Mouse (Mus musculus) midbrain, embryonic 10.5 days (tissue): Measurements from ENCODE around the gene Prkd2. TPM values are rescaled to one million over a fixed set of nuclear protein-coding genes. Genes with fewer than 3 reads are reported as not detected.
A peak's percentile ranks its signal among the peaks of the same experiment; 100 is the strongest.

Source experiments
- DNase-seq: peaks from one replicate; pipeline ENCODE4 v3.0.0-alpha.2; 2017; ENCODE audit warnings: low spot score
- H3K27ac ChIP-seq: fragments of 300-500 bp; sonication (generic); replicated peaks from 2 replicates; pipeline ENCODE4 v1.5.1; 2016; ENCODE audit warnings: mild to moderate bottlenecking
- H3K27me3 ChIP-seq: fragments of 300-500 bp; sonication (generic); 2 replicates; pipeline ENCODE4 v1.6.1; 2016; ENCODE audit warnings: low read depth, mild to moderate bottlenecking; ENCODE audit not compliant: poor library complexity, severe bottlenecking
- H3K36me3 ChIP-seq: fragments of 300-500 bp; sonication (generic); 2 replicates; pipeline ENCODE4 v1.6.1; 2016; ENCODE audit warnings: mild to moderate bottlenecking, moderate library complexity
- H3K4me1 ChIP-seq: fragments of 300-500 bp; sonication (generic); 2 replicates; pipeline ENCODE4 v1.6.1; 2016
- H3K4me3 ChIP-seq: fragments of 300-500 bp; sonication (generic); 2 replicates; pipeline ENCODE4 v1.5.1; 2016; ENCODE audit warnings: mild to moderate bottlenecking, moderate library complexity
- H3K9me3 ChIP-seq: fragments of 300-500 bp; sonication (generic); replicated peaks from 2 replicates; pipeline ENCODE4 v1.6.1; 2016; ENCODE audit warnings: mild to moderate bottlenecking
- whole genome bisulfite sequencing: fragments of 180-500 bp; shearing (Covaris S2); methylation state at CpG from one replicate; pipeline ENCODE4 v1.1.7; 2016; 5-methylcytosine and 5-hydroxymethylcytosine counted together
- polyA plus RNA-seq: library from polyadenylated mRNA; unstranded; fragments of >200 nt; fragmentation: Nextera tagmentation; extraction: Ambion mirVana; gene quantifications from 2 replicates; pipeline ENCODE4 v1.2.1, GENCODE M21; 2016

Prkd2 gene
- polyA plus RNA-seq, 1 experiment from 2014 or later = 11.1 TPM

- DNase-seq = no peak
- 93% methylated on average over 18 of the region's 18 CpGs for WGBS
- Histone ChIP-seq H3K9me3 (no peaks in the 10 kb centered on the region), H3K27me3 (no peaks in the 10 kb centered on the region), H3K4me3 (no peak overlapping the region), H3K4me1 (peaks cover 18% of the 10 kb centered on the region), H3K36me3 (peaks cover 79% of the 10 kb centered on the region), H3K27ac (no peak overlapping the region)
These were observed 4.5 kb upstream of the Prkd2 start for GRCm38 (mm10) chr7:16837916-16838803.

- Histone ChIP-seq H3K27ac (no peak overlapping the region), H3K36me3 (peaks cover 72% of the 10 kb centered on the region), H3K4me3 (no peak overlapping the region), H3K4me1 (peaks cover 26% of the 10 kb centered on the region), H3K9me3 (no peaks in the 10 kb centered on the region), H3K27me3 (0 out of 2 replicates have a peak, but pooled peaks cover under 1% of the 10 kb centered on the region)
- DNase-seq = no peak
- WGBS = 91% methylated on average over 6 of the region's 6 CpGs
These were observed 3.8 kb upstream of the Prkd2 start for GRCm38 (mm10) chr7:16838804-16839426.

- WGBS = 93% methylated on average over 12 of the region's 12 CpGs
- H3K27ac ChIP-seq = no peak overlapping the region
- no peak for DNase-seq
- no peaks in the 10 kb centered on the region for H3K9me3 ChIP-seq
- peaks cover 6% of the 10 kb centered on the region; the same call in 1 of the 2 replicates for H3K27me3 ChIP-seq
- peaks cover 65% of the 10 kb centered on the region for H3K36me3 ChIP-seq
- H3K4me3 ChIP-seq = no peak overlapping the region
- H3K4me1 ChIP-seq = peaks cover 33% of the 10 kb centered on the region
These were observed 3.1 kb upstream of the Prkd2 start for GRCm38 (mm10) chr7:16839427-16840108.

GRCm38 (mm10) chr7:16840109-16840491, 2.6 kb upstream of the Prkd2 start:
- H3K36me3 ChIP-seq = peaks cover 60% of the 10 kb centered on the region
- DNase-seq = no peak
- 89% methylated on average over 2 of the region's 2 CpGs for WGBS

GRCm38 (mm10) chr7:16841078-16841477, 1.6 kb upstream of the Prkd2 start:
- Histone ChIP-seq H3K27me3 (peaks cover 15% of the 10 kb centered on the region; the same call in 1 of the 2 replicates), H3K9me3 (no peaks in the 10 kb centered on the region), H3K4me1 (peaks cover 46% of the 10 kb centered on the region), H3K36me3 (peaks cover 61% of the 10 kb centered on the region), H3K27ac (no peak overlapping the region), H3K4me3 (no peak overlapping the region)
- 83% methylated on average over 4 of the region's 4 CpGs for WGBS
- no peak for DNase-seq

More at GRCm38 (mm10) chr7:16840109-16840491, 2.6 kb upstream of the Prkd2 start:
- H3K27me3 ChIP-seq = peaks cover 8% of the 10 kb centered on the region; the same call in 1 of the 2 replicates
- H3K27ac ChIP-seq = no peak overlapping the region
- no peak overlapping the region for H3K4me3 ChIP-seq
- no peaks in the 10 kb centered on the region for H3K9me3 ChIP-seq
- H3K4me1 ChIP-seq = peaks cover 38% of the 10 kb centered on the region

GRCm38 (mm10) chr7:16841561-16842560, 841 bp upstream of the Prkd2 start:
- peaks cover 15% of the 10 kb centered on the region; the same call in 1 of the 2 replicates for H3K27me3 ChIP-seq
- peaks cover 58% of the 10 kb centered on the region for H3K36me3 ChIP-seq
- 44% methylated on average over 11 of the region's 11 CpGs for WGBS
- H3K4me3 ChIP-seq = peak overlapping the region; percentile 74
- H3K4me1 ChIP-seq = peaks cover 46% of the 10 kb centered on the region
- no peak for DNase-seq
- peak overlapping the region; percentile 84 for H3K27ac ChIP-seq
- H3K9me3 ChIP-seq = no peaks in the 10 kb centered on the region

GRCm38 (mm10) chr7:16843441-16844171, 904 bp downstream of the Prkd2 start:
- H3K27ac ChIP-seq = peak overlapping the region; percentile 84
- peak; percentile 46 for DNase-seq
- H3K4me3 ChIP-seq = peak overlapping the region; percentile 74
- WGBS = 2% methylated on average over 33 of the region's 33 CpGs
- H3K36me3 ChIP-seq = peaks cover 48% of the 10 kb centered on the region
- H3K4me1 ChIP-seq = peaks cover 46% of the 10 kb centered on the region
- H3K9me3 ChIP-seq = no peaks in the 10 kb centered on the region
- peaks cover 15% of the 10 kb centered on the region; the same call in 1 of the 2 replicates for H3K27me3 ChIP-seq

- DNase-seq = no peak
- Histone ChIP-seq H3K4me1 (peaks cover 46% of the 10 kb centered on the region), H3K36me3 (peaks cover 48% of the 10 kb centered on the region), H3K27ac (no peak overlapping the region), H3K4me3 (peak overlapping the region; percentile 74), H3K9me3 (no peaks in the 10 kb centered on the region), H3K27me3 (peaks cover 15% of the 10 kb centered on the region; the same call in 1 of the 2 replicates)
- 71% methylated on average over 3 of the region's 3 CpGs for WGBS
These were observed 2.0 kb downstream of the Prkd2 start for GRCm38 (mm10) chr7:16844696-16845071.

- H3K4me3 ChIP-seq = peak overlapping the region; percentile 74
- DNase-seq = no peak
- H3K27ac ChIP-seq = peak overlapping the region; percentile 42
- H3K27me3 ChIP-seq = peaks cover 15% of the 10 kb centered on the region; the same call in 1 of the 2 replicates
- H3K36me3 ChIP-seq = peaks cover 48% of the 10 kb centered on the region
- no peaks in the 10 kb centered on the region for H3K9me3 ChIP-seq
- WGBS = 40% methylated on average over 14 of the region's 14 CpGs
- H3K4me1 ChIP-seq = peaks cover 46% of the 10 kb centered on the region
These were observed 2.5 kb downstream of the Prkd2 start for GRCm38 (mm10) chr7:16845072-16845819.

GRCm38 (mm10) chr7:16845820-16846167, 3.1 kb downstream of the Prkd2 start:
- Histone ChIP-seq H3K36me3 (peaks cover 48% of the 10 kb centered on the region), H3K9me3 (no peaks in the 10 kb centered on the region), H3K27me3 (peaks cover 15% of the 10 kb centered on the region; the same call in 1 of the 2 replicates), H3K4me1 (peaks cover 46% of the 10 kb centered on the region), H3K27ac (no peak overlapping the region), H3K4me3 (peak overlapping the region; percentile 74)
- no peak for DNase-seq
- WGBS = 31% methylated on average over 10 of the region's 10 CpGs

- Histone ChIP-seq H3K27me3 (peaks cover 15% of the 10 kb centered on the region; the same call in 1 of the 2 replicates), H3K9me3 (no peaks in the 10 kb centered on the region), H3K4me3 (no peak overlapping the region), H3K4me1 (peaks cover 39% of the 10 kb centered on the region), H3K27ac (no peak overlapping the region), H3K36me3 (peaks cover 48% of the 10 kb centered on the region)
- WGBS = 95% methylated on average over 5 of the region's 5 CpGs
- DNase-seq = no peak
These were observed 4.1 kb downstream of the Prkd2 start for GRCm38 (mm10) chr7:16846775-16847174.
